Mouse (Mus musculus): ENCODE results near the gene Lnx1.

DNA sequence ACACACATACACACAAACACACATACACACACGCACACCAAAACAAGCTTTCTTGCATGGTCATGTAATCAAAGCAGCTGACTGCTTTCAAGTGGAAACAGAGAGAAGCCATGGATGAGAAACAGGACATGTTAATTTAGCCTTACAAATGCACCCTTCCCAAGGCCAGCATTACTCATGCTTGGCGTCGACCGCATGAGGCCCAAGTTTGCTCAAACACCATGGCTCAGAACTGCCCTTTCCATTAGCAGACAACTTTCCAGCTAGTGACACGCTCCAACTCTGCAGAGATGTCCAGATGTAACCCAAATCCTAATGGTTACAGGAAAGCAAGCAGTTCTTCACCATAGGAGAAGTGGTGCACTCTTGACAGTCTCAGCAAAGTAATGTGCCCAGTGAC is 47.8 kb upstream of the Lnx1 start:
- TF ChIP-seq CTCF (IDR thresholded peaks at IDR 0.05) (no peak), EP300 (IDR thresholded peaks at IDR 0.05) (no peak)

All from lung, postnatal 0 days (tissue).